Mouse (Mus musculus) olfactory bulb, adult 2 months (tissue): ENCODE results near the gene Mgat5.

Source experiments
- CTCF ChIP-seq: fragments of 200-500 bp; IDR thresholded peaks from 2 replicates; pipeline ENCODE4 v1.5.1; 2012; ENCODE audit warnings: low read depth, mild to moderate bottlenecking, low read length, moderate library complexity; ENCODE audit not compliant: insufficient read depth
- POLR2A ChIP-seq: fragments of 200-500 bp; IDR thresholded peaks from 2 replicates; pipeline ENCODE4 v1.6.1; 2012; ENCODE audit warnings: mild to moderate bottlenecking, low read depth, low read length, moderate library complexity; ENCODE audit not compliant: insufficient read depth

DNA sequence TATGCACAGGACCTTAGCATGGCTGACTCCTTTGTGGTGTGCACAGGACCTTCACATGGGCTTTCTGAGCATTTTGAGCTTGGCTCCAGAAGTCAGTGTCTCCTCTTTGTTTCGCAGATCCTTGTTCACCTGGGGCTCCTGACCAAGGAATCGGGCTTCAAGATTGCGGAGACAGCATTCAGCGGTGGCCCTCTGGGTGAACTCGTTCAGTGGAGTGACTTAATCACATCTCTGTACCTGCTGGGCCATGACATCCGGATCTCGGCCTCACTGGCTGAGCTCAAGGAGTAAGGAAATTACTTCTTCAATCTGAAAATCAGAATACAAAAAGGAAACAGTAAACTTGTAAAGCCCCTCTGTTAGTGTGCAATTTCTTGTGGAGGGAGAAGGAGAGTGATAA, 182.4 kb downstream of the Mgat5 start:
- TF ChIP-seq POLR2A, result no peak
- no peak for TF ChIP-seq CTCF
